Mouse (Mus musculus) left cerebral cortex, postnatal 36 days (tissue): ENCODE data around the gene Zfp839. TPM values are rescaled to one million over a fixed set of nuclear protein-coding genes. Genes with fewer than 3 reads are reported as not detected.
"Not testable (repeated sequence)": the region's sequence is repeated elsewhere in the genome, so short reads cannot be mapped to it uniquely, and the experiment has no call there.

ENCODE experiments used
- DNase-seq, 2 experiments: peaks; one replicate each; pipeline ENCODE4 v3.0.0; 2021 to 2022; ENCODE audit warnings: low spot score in 2 of 2, mixed read lengths in 1 of 2
- intact Hi-C: fragments of 180-260 bp; cut with DNase I; formaldehyde crosslinking; loops from one replicate; pipeline ENCODE4 v1.15.1; 2025
- total RNA-seq, 2 experiments: library from RNA; stranded (reverse); gene quantifications; 2 replicates each; pipeline ENCODE4 v1.2.3; 2021

Gene Zfp839
- total RNA-seq, 2 experiments from 2014 or later: 10.7 to 13.1 TPM

- intact Hi-C loops: no loop called here
- DNase-seq: no peak
Observed at GRCm38 (mm10) chr12:110837192-110837841, 12.7 kb upstream of the Zfp839 start.

- intact Hi-C loops: no loop called here
Observed at GRCm38 (mm10) chr12:110837850-110838249, 12.2 kb upstream of the Zfp839 start.

GRCm38 (mm10) chr12:110840348-110841198 lies 9.5 kb upstream of the Zfp839 start, which contains the start of gene Mok:
Mok (minus strand) TSS chr12:110840939.
- peak; percentile 97 to 98 for DNase-seq
- intact Hi-C loops: loop anchor here (5.0 to 10.0 kb wide), 3 partner anchors 143 to 396 kb away; partner anchors contain the start of gene Ppp2r5c

More at GRCm38 (mm10) chr12:110837850-110838249, 12.2 kb upstream of the Zfp839 start:
- no peak for DNase-seq

- no peak for DNase-seq
- intact Hi-C loops: loop anchor here (2.0 to 10.0 kb wide), 5 partner anchors 145 to 423 kb away; partner anchors contain the start of genes Dync1h1 and Ppp2r5c
Observed at GRCm38 (mm10) chr12:110841731-110842493, 8.1 kb upstream of the Zfp839 start.

GRCm38 (mm10) chr12:110843194-110844048 lies 6.6 kb upstream of the Zfp839 start:
- DNase-seq: peak; percentile 77 to 83
- intact Hi-C loops: loop anchor here (2.0 to 10.0 kb wide), 5 partner anchors 146 to 425 kb away; partner anchors contain the start of genes Dync1h1 and Ppp2r5c

GRCm38 (mm10) chr12:110844227-110845130 lies 5.6 kb upstream of the Zfp839 start:
- DNase-seq: peak in 1 of 2 experiments; percentile 36
- intact Hi-C loops: loop anchor here (5.0 to 10.0 kb wide), 3 partner anchors 147 to 400 kb away; partner anchors contain the start of gene Ppp2r5c

- intact Hi-C loops: loop anchor here (10.0 kb wide), 2 partner anchors 181 to 401 kb away; partner anchors contain the start of gene Ppp2r5c
- DNase-seq: peak; percentile 77 to 82
Observed at GRCm38 (mm10) chr12:110845131-110845880, 4.7 kb upstream of the Zfp839 start.

- DNase-seq: no peak
- intact Hi-C loops: loop anchor here (10.0 kb wide), 2 partner anchors 181 to 401 kb away; partner anchors contain the start of gene Ppp2r5c
Observed at GRCm38 (mm10) chr12:110846191-110846765, 3.8 kb upstream of the Zfp839 start.

- intact Hi-C loops: no loop called here
- DNase-seq: no peak
Observed at GRCm38 (mm10) chr12:110850929-110851256, 840 bp downstream of the Zfp839 start.

- DNase-seq: no peak
- intact Hi-C loops: no loop called here
Observed at GRCm38 (mm10) chr12:110851414-110851813, 1.4 kb downstream of the Zfp839 start.

GRCm38 (mm10) chr12:110851923-110852322 lies 1.9 kb downstream of the Zfp839 start:
- no peak for DNase-seq
- intact Hi-C loops: no loop called here

- no peak for DNase-seq
- intact Hi-C loops: no loop called here
Observed at GRCm38 (mm10) chr12:110854786-110855737, 5.0 kb downstream of the Zfp839 start.

- DNase-seq: no peak
- intact Hi-C loops: no loop called here
Observed at GRCm38 (mm10) chr12:110857196-110857595, 7.1 kb downstream of the Zfp839 start.

- DNase-seq, intact Hi-C loops: not testable (repeated sequence)
Observed at GRCm38 (mm10) chr12:110858681-110859080, 8.6 kb downstream of the Zfp839 start.

- intact Hi-C loops: no loop called here
- no peak for DNase-seq
Observed at GRCm38 (mm10) chr12:110860293-110860692, 10.2 kb downstream of the Zfp839 start.

GRCm38 (mm10) chr12:110861256-110861655 lies 11.2 kb downstream of the Zfp839 start:
- intact Hi-C loops: no loop called here
- no peak for DNase-seq
